Mouse (Mus musculus) spleen, postnatal 10 days (tissue): Measurements from ENCODE around the gene Nkx2-1.

Experiments
- DNase-seq, 2 experiments: peaks; one replicate each; pipeline ENCODE4 v3.0.0; 2021 to 2022; ENCODE audit warnings: low spot score in 2 of 2

Gene Nkx2-1

GRCm38 (mm10) chr12:56522191-56522590 lies 14.5 kb downstream of the Nkx2-1 start:
- no peak for DNase-seq

GRCm38 (mm10) chr12:56521106-56521840 lies 15.4 kb downstream of the Nkx2-1 start:
- no peak for DNase-seq

GRCm38 (mm10) chr12:56520396-56521105 lies 16.2 kb downstream of the Nkx2-1 start:
- DNase-seq, result no peak

GRCm38 (mm10) chr12:56519738-56520191 lies 16.9 kb downstream of the Nkx2-1 start:
- DNase-seq, result no peak

GRCm38 (mm10) chr12:56519071-56519737 lies 17.5 kb downstream of the Nkx2-1 start:
- DNase-seq, result no peak

GRCm38 (mm10) chr12:56518221-56518620 lies 18.5 kb downstream of the Nkx2-1 start:
- DNase-seq, result no peak

GRCm38 (mm10) chr12:56514831-56515230 lies 21.9 kb downstream of the Nkx2-1 start:
- DNase-seq, result no peak

GRCm38 (mm10) chr12:56508413-56508812 lies 28.3 kb downstream of the Nkx2-1 start:
- DNase-seq, result no peak

- no peak for DNase-seq
These were observed 49.7 kb downstream of the Nkx2-1 start for GRCm38 (mm10) chr12:56487046-56487445.

- no peak for DNase-seq
These were observed 54.1 kb downstream of the Nkx2-1 start for GRCm38 (mm10) chr12:56482606-56483005.
